Mouse (Mus musculus): Measurements from ENCODE around the gene Mob3c.

DNA sequence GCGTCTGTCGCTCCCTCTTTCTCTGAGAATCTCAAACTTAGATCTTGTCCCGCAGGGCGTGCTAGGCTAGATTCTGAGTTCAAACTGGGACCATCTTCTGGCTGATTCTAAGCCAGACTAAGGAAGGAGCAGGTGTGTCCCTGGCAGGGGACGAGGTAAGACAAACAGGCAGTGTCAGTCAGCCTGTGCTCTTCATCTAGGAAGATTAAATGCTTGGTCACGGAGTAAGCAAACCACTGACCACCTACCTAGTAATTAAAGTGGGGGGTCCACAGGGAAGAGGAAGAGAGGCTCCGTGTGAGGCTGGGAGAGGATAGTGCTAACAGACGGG is 645 bp downstream of the Mob3c start:
- TF ChIP-seq EP300 (IDR thresholded peaks at IDR 0.05; ENCODE audit: low read depth), result peak; percentile 27; the same call in 1 of the 2 replicates
- TF ChIP-seq CTCF (IDR thresholded peaks at IDR 0.05; ENCODE audit: low read depth), result no peak
